Mouse (Mus musculus) mature B cell (primary cell): ENCODE measurements around the gene Pttg1.

ENCODE experiments used
- in situ Hi-C: fragments of 300-500 bp; cut with MboI; formaldehyde crosslinking; loops from 2 replicates; pipeline ENCODE4 v1.14.3; 2019

Gene Pttg1

DNA sequence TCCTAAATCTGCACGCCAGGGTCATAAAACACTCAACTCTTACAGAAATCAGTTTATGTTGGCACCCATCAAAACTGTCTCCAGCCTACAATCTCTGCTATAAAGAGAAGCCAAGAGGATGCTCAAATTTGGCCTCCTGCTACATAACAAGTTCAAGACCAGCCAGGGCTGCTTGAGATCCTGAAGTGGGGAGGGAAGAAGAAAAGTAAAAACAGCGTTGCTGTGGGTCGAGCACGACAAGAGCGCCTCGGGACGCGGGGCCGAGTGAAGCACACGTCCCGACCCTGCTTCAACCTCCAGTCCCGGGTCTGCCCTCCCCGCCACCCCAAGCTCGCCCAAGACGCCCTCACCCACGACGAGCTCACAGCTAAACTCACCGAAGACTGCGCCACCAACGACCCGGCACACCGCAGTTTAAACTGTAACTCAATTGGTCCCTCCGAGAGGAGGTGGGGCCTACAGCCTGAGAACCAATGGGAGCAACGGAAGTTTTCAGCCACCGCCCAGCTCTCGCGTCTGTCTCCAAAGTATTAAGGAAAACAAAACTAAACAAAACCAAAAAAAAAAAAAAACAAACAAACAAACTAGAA lies at the start of gene Pttg1:
Gene Pttg1 (minus strand): TSS at position 428 of the 590 bp plus-strand sequence.
- in situ Hi-C loops: no loop called here

DNA sequence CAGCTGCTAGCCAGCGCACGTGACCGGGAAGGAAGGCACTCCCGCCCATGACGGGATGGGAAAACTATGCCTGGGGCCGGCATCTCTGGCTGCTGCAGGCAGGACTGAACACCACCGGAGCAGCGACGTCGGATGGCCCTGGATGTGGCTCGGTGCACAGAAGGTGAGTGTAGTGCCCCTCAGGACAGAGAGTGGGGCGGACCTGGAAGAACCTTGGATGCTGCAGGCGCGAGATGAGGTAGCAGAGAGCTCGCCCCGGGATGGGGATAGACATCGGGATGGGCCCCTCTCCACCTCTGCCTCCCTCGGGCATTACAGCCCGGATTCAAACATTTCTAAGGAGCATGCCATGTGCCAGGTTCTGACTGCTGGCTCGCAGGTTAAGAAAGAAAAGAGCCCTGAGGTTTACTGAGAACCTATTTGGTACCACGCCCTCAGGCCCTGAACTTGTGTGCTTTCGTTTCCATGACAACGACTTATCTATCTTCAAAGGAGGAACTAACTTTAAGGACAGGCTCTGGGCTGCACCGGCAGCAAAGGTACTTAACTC lies 48.2 kb upstream of the Pttg1 start, which contains the start of gene C1qtnf2:
Gene C1qtnf2 (plus strand): TSS at position 52 of the 550 bp plus-strand sequence.
- in situ Hi-C loops: no loop called here

DNA sequence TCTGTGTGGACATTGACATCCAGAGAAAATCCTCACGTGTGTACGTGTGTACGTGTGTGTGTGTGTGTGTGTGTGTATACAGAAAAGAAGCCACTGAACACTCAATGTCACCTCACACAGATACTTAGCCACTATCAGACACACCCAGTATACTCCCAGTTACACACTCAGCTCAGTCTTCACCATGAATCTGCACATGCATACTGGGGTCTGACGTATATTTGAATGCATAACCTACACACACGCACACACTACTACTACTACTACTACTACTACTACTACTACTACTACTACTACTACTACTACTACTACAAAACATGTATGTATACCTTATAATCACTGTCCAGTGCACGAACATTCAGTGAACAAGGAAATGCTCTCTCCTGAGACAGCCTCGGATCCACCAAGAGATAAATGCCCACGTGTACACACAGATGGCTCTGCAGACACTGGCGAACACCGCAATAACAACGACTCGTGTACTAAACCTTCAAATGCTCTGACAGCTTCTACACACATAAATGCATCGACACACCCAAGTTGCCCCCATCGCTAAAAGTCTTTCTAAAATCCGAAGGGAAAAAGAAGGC lies 47.7 kb upstream of the Pttg1 start:
- in situ Hi-C loops: no loop called here

DNA sequence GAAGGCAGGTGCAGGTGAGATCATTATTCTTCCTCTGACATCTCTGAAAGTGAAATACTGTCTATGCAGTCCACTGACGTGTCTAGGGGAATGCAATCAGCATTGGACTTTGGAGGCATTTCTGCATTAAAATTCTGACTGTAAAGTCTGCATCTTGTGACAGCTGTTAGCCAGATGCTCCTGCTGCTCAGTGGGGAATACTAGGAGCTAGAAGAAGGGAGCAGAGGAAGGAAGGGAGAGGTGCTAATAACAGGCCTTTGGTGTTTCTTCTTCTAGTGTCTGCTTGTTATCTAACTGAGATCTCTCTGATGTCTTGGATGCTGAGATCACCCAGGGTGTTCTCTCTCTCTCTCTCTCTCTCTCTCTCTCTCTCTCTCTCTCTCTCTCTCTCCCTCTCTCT lies 47.1 kb upstream of the Pttg1 start:
- in situ Hi-C loops: no loop called here

DNA sequence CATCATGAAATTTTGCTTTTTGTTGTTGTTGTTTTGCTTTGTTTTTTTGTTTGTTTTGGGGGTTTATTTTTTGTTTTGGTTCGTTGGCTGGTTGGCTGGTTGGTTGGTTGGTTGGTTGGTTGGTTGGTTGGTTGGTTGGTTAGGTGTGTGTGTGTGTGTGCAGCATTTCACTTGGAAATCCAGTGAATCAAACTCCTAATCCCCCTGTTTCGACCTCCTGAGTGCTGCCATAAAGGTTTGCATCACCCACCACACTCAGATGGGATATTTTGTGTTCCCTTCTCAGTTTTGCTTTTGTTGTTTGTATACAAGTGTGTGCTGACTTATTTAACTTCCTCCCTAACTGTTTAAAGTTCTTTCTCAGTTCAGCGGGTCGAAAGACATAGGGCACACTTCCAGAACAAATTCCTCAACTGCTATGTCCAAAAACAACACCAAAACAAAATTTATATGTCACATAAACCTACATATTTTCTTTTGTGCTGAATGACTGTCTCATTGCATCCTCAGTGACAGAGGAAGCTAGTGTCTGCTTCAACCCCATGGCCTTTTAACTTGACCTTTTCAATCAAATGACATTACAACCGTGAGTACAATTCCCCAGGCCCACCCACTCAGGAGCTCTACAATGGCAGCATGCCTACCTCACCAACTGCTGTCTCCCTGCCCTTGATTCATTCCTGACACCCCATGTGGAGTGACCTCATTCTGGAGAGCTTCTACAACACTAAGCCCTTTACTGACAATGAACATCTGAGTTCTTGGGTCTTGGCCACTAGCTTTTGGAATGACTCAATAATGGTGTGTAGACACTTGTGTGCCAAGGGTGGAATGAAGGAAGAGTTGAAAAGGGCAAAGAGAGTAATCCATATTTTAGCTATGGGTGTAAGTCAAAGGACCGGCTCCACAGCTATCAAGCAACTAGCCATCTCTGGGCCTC lies 45.1 kb upstream of the Pttg1 start:
- in situ Hi-C loops: no loop called here

DNA sequence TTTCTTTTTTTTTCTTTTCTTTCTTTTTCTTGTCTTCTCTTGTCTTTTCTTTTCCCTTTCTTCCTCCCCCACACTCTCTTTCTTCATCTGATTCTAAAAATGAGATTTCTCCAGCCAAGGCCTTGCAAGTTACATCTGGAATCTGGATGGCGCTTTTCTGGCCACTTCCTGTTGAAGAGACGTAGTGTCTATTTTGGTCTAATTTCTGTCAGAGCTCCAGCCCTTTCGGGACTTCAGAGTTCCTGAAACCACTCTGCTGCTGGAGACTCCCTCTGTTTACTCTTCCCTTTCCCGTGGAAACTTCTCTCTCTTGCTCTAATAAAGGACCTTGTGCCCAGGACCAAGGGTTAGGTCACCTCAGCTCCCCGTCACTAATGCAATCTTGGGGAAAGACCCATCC lies 44.1 kb upstream of the Pttg1 start:
- in situ Hi-C loops: no loop called here

DNA sequence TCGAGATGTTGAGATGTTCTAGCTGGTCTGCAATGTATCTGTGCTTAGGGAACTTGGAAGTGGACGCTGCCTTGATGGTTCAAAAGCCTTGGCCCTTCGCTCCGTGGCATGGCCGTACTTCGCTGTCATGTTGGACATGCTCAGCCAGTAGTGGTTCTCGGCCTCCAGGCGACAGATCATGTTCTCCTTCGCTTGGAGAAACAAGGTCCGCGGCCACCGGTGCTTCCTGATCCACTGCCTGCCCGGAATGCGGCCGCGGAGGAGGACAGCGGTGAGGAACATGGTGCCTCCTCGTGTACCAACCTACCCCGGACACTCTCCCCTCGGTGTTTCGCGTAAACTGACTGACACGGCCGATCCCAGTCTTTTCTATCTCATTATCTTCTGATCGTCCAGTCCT lies 37.2 kb upstream of the Pttg1 start:
- in situ Hi-C loops: no loop called here

DNA sequence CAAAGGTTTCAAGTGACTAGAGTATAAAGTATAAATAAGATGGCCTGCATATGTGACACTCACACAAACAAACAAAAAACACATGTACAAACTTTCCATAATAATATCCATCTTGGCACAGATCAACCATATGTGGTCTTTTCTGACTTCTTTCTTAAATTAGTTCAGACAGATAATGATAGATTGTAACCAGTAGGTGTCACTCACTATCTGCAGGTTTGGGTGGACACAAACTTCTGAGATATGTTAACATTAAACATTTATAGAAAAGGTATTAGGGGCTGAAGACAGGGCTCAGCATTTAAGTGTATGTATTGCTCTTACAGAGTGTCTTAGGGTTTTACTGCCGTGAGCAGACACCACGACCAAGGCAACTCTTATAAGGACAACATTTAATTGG lies 26.2 kb upstream of the Pttg1 start:
- in situ Hi-C loops: no loop called here

DNA sequence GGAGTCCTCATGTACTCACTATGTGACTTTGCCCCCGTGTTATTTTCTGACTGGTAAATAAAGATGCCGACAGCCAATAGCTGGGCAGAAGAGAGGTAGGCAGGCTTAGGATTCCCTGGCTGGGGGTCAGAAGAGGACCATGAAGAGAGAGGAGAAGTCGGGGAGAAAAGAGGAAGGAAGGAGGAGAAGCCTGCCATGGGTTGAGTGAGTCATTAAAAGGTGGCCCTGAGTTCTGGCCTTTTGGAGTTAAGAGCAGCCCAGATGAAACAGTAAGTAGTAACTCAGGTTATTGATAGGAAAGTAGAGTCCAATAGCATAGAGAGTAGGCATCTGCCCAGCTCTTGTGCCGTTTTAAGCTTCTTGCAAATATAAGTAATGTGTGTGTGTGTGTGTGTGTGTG lies 25.3 kb upstream of the Pttg1 start:
- in situ Hi-C loops: no loop called here

DNA sequence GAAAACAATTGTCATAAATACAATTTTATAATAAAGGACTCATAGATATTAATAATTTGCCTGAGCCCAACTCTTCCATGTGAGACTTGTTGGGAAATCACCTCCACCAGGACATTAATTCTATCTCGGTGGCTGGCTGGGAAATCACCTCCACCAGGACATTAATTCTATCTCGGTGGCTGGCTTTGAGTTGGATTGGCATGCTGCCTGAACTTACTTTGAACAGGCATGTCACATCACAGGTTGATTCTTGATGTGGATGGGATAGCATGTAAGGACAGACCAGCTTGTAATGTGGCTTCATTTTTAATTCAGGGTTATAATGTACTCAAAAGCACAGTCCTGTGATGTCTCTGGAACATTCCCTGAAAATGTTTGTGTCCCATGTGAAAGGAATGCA lies 23.9 kb upstream of the Pttg1 start:
- in situ Hi-C loops: no loop called here

DNA sequence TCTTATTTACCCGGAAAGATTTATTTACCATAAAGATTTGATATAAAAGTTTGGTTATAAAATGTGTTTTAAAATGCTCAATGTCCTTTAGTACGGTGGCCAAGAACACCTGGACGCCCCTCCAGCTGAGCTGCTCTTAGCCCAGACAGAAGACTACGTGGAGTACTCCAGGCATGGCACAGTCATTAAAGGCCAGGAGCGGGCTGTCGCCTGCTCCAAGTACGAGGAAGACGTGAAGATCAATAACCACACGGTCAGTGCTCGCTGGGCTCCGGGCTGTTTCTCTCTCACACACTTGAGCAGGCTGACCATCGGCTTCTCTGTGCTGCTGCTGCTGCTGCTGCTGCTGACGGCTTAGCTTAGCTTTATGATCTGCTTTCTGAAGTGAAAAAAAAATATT lies 17.1 kb upstream of the Pttg1 start:
- in situ Hi-C loops: no loop called here

DNA sequence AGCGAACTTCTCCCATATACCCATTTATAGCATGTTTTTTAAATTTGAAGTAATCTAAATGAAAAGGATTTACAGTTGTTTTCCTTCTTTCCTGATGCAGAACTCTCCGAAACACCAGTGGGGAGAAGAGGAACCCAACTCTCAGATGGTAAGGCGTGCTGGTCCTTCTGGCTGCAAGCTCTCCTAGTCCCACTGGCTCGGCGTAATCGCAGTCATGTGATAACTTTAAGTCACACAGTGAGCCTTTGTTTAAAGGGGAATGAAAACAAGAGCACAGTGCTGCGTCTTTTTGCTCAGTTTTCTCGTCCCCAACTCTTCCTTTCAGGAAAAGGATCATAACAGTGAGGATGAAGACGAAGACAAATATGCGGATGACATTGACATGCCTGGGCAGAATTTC lies 15.1 kb upstream of the Pttg1 start:
- in situ Hi-C loops: no loop called here

DNA sequence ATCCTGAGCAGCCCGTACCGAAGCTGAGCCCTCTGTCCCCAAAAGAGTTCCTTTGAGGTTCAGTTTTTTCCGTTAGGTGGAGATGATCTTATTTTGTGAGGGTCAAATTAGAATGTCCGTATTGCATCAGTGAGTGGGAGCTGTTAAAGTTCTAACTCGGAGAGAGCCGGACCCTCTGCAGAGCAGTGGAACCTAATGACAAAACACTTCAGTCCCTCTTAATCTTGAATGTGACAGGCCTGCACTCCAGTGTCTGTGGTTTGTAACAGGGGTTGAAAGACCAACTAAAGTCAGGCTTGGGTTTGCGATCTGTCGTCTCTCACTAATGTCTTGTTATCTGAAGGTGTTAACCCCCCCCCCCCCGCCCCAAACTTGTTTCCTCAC lies 8.0 kb upstream of the Pttg1 start:
- in situ Hi-C loops: no loop called here

DNA sequence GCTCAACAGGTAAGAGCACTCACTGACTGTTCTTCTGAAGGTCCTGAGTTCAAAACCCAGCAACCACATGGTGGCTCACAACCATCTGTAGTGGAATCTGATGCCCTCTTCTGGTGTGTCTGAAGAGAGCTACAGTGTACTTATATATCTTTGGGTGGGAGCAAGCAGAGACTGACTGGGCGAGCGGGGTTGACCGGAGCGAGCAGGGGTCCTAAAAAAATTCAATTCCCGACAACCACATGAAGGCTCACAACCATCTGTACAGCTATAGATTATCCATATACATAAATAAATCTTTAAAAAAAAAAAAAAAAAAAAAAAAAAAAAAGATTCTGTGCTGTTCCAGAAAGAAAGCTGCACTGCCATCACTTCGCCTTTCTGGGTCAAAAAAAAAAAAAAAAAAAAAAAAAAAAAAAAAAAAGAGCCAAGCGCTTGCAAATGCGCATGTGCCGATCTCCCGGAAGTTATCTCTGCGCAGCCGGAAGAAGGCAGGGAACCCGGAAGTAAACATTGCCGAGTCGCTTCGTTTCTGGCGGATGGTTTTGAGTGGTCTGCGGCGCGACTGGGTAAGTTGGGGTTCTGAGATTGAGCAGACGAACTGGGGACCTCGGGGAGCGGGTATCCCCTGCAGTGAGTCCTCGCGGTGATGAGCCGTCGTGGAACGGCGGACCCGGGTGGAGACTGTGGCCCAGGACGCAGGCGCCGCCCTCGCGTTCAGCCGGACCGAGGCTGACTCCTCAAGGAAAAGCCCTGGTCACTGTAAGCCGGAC lies 7.4 kb upstream of the Pttg1 start, which contains the start of gene Slu7:
Gene Slu7 (plus strand): TSS at position 491 of the 770 bp plus-strand sequence.
- in situ Hi-C loops: no loop called here

DNA sequence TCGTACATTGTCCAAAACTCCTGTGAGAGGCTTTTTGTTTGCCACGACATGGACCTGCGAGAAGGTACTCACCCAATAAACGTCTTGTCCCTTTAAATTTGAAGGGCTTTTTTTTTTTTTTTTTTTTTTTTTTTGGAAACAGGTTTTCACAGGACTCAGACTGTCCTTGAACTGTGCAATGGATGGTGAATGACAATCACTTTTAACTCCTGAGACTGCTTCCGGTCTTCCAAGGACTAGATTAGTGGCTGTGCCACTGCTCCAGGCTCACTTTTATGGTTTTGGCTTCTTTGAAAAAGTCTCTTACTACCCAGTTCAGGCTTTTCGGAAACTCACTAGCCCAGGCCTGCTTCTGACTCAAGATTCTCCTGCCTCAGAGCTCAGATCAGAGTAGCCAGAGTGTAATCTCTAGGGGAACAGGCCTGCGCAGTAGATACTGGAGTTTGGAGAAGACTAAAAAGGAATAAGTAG lies 398 bp upstream of the Pttg1 start:
- in situ Hi-C loops: no loop called here

DNA sequence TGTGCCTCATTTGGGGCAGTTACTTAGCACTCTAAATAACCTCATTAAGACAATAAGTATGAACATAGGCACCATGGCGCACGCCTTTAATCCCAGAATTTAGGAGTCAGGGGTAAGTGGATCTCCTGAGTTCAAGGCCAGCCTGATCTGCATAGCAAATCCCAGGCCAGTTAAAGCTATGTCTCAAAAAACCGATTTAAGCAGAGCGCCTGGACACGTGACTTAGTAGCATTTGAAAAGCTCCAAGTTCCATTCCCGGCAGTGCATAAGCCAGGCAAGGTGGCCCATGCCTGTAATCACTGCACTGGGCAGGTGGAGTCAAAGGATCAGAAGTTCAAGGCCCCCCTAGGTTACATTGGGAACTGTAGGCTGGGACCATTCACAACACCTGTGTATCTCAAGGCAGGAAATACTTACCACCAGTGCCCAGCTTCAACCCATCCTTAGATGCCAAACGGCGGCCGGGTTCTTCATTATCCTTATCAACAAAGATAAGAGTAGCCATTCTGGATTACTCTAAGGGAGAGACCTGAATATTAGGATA lies 813 bp downstream of the Pttg1 start:
- in situ Hi-C loops: no loop called here

DNA sequence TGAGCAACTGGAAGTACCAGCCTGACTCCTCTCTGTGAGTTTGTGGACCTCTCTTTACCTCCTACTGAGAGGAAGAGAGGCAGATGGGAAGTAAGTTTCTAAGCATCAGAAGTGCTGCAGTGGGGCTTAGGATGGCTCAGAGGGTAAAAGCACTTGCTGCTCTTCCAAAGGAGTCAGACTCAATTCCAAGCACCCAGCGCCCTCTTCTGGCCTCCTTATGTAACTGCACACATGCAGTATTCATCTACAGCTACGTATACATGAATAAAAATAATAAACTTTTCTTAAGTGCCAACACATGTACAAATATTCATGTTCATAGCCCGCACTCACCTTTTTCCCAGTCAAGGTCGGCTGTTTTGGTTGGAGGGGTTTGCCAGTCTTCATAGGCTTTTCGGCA lies 1.7 kb downstream of the Pttg1 start:
- in situ Hi-C loops: no loop called here

DNA sequence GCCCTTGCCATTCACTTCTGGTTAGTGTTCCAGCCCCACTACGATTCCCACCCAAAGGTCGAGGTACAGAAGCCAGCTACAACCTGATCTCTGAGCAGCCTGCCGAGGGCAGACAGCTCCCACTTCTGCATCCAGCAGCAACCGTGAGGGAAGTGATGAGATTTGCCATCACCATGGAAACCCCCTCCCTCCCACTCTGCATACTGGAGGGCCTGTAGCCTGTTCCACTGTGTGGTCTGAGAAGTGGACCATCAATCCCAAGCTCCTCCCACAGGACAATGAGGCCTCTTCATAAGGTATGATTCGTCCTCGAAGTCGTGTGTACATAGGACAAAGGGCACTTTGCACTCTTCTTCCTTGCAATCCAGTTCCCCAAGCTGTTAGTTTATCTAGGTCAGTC lies 8.8 kb downstream of the Pttg1 start:
- in situ Hi-C loops: loop anchor here (10.0 kb wide), 1 partner anchor 202 kb away; no protein-coding TSS in a partner anchor

DNA sequence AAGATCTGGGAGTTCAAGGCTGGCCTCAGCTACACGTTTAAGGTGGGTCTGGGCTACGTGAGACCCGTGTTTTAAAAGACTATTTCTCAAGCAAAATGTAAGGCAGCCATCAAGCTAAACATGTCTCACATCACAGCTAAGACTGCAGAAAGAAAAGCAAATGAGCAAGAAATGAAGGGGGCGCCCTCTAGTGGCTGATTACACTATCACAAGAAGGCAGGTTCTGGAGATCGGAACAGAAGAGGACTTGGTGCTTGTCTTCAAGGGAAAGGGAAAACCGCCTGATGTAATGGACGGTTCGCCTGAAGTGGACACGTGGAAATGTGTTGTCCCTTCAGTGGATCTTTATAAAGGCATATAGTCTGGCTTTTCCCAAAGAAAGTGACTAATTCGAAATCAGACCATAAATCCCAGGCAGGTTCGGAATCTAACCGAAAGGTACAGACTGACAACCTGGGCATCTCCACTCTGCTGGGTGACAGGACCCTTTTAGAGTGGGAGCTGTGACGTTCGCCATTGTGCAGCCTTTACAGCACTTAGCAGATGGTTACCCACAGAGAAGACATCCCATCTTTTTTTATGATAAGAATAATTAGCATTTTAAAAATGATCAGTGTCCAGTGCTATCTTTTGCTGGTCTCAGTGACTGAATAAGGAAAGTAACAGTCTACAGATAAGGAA lies 13.1 kb downstream of the Pttg1 start:
- in situ Hi-C loops: loop anchor here (10.0 kb wide), 1 partner anchor 198 kb away; no protein-coding TSS in a partner anchor

DNA sequence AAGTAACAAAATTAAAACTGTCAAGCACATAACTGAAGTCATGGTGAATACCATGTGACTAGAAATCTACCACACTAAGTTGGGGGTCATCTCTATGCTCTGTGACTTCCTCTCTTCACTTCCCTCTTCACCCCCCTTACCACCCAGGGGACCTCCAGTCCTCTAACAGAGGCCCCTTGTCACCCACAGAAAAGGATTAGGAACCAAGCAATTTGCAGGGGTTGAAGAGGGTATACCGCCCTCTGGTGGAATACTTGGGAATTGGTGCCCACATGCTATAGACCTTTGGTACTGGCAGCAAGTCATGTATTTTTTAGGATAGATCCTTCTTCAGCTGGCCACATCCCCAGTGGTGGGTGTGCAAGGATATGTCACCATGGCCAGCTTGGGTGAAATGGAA lies 14.6 kb downstream of the Pttg1 start:
- in situ Hi-C loops: loop anchor here (10.0 kb wide), 1 partner anchor 197 kb away; no protein-coding TSS in a partner anchor

DNA sequence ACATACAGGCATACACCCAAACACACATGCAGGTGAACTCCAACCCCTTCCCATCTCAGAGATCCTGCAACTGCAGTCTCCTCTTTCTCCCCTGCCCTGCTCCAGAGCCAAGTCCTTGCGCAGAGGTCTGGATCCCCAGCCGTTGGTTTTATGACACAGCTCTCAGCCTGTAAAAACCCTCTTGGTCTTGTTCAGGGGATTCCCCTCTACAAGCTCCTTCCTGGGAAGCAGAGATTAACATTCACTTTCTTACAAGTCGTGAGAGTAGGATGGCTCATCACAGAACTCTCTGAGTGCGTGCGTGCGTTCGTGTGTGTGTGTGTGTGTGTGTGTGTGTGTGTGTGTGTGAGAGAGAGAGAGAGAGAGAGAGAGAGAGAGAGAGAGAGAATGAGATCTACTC lies 15.8 kb downstream of the Pttg1 start:
- in situ Hi-C loops: loop anchor here (10.0 kb wide), 1 partner anchor 195 kb away; no protein-coding TSS in a partner anchor
